Mouse (Mus musculus) CD4-positive, CD25-positive, alpha-beta regulatory T cell, adult 2 months (primary cell): ENCODE measurements around the gene Tbc1d9b.

Experiments
- DNase-seq: peaks from one replicate; pipeline ENCODE4 v3.0.0-alpha.2; 2012; ENCODE audit warnings: low read depth, low spot score

Gene Tbc1d9b

GRCm38 (mm10) chr11:50210505-50211151 is 79.4 kb downstream of the Tbc1d9b start, which contains the start of the genes Sqstm1 and Mgat4b:
TSS of gene Sqstm1 (minus strand) at chr11:50210827.
TSS of gene Mgat4b (plus strand) at chr11:50210890.
- DNase-seq = no peak

DNA sequence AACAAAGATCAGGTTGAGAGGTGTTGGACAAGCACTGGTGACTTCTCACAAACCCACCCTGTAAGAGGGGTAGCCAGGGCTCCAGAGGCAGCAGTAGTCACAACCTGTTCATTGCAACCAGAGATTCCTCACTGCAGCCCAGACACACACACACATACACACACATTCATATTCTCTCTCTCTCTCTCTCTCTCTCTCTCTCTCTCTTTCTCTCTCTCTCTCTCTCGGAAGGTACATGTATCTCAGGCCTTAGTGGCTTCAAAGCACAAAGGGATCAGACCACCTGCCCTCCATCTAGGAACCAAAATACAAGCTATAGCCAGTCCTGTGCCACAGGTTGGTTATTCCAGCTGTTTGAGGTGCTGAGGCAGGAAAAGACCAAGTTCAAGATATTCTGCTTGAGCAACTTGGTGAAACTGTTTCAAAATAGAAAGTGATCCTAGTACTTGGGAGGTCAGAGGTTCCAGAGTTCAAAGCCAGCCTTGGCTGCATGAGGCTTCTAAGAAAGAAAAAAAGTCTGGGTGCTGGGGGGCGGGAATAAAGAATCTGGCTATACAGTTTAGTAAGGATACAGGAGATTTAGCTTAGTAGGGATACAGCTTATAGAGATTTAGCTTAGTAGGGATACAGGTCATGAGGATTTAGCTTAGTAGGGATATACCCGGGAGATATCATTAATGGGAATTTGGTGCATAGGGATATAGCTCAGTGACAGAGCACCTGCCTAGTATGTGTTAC is 80.3 kb downstream of the Tbc1d9b start:
- DNase-seq = no peak

DNA sequence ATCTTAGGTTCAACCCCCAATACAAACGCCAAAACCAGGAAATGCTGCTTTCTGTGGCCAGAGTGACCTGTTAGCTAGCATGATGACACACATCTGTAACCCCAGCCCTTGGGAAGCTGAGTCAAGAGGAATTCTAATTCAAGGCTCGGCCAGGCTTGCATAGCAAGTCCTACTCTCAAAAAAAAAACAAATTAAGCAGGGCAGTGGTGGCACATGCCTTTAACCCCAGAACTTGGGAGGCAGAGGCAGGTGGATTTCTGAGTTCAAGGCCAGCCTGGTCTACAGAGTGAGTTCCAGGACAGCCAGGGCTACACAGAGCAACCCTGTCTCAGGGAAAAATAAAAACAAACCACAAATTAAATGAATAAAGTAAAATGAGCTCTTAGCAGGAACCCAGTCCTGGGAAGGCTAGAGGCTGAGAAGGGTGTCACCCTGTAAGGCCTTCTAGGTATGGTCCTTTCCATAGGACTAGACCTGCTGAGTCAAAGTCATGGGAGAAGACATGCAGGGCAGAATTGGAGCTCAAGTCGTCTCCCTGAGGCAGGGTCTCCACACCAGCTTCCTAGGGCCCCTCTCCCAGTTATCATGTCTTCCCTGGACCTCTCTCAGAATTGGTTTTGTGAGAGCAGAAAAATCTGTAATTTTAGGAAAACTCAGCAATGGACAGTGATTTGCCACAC is 81.0 kb downstream of the Tbc1d9b start:
- DNase-seq = no peak

GRCm38 (mm10) chr11:50212848-50213758 is 81.9 kb downstream of the Tbc1d9b start:
- peak; percentile 56 for DNase-seq

GRCm38 (mm10) chr11:50214631-50215030 is 83.4 kb downstream of the Tbc1d9b start:
- no peak for DNase-seq

DNA sequence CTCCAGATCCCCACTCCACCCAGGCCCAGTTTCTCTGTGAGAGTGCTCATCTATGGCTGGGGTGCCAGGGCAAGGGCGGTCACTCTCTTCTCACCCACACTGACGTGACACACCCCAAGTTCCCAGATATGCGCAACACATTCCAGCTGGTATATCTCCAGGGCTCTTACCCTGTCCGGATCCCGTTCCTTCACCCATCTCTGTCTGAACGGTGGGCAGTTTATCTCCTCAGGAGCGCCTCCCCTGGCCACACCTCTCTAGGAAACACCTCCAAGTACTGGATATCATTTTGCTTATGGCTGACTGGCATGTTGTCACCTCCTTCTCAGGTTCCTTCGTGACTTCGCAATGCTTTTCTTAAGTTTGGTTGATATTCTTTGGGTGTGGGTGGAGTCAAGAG is 84.4 kb downstream of the Tbc1d9b start:
- no peak for DNase-seq

DNA sequence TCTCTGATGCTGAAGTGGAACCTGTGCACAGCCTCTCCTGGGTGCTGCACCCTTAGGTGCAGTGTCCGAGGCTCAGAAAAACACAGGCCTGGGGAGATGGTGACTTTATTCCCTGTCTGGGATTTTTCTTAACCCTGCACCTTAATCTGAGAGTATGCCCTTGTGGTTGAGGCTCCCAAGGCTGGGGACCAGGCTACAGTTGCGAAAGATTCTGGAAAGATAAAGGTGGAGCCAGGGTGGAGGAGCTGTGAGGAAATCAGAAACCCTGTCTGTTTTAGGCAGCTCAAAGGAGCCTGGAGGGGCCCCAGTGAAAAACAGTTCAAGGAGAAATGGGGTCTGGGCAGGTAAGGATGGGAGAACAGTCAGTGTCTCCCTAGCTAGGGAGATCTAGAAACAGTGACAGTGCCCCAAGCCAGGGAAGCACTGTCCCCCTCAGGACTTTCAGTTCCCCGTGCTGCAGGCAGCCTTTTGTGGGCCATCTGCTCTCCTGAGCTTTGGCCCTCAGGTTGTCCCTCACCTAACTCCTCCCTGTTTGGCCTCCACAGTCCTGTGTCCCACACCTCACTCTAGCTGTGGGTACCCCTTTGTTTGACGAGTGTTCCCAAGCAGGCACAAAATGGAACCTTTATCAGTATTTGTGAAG is 85.6 kb downstream of the Tbc1d9b start:
- DNase-seq = no peak

GRCm38 (mm10) chr11:50217811-50218210 is 86.6 kb downstream of the Tbc1d9b start:
- no peak for DNase-seq

GRCm38 (mm10) chr11:50219833-50220232 is 88.6 kb downstream of the Tbc1d9b start:
- no peak for DNase-seq
